Mouse (Mus musculus): ENCODE results near the gene Rtl1. TPM values are rescaled to one million over a fixed set of nuclear protein-coding genes. Genes with fewer than 3 reads are reported as not detected.

Rtl1 gene
- total RNA-seq, 2 experiments from 2014 or later: 1.3 to 2.1 TPM

Small RNA genes within 50 kb of the gene (microRNA-seq; reads per million reads assigned to microRNA genes)
- gene Gm23912 (0 to 0.20 reads per million in 2 experiments), gene Mir1188 (6.5 to 8.3 reads per million in 2 experiments), gene Mir127 (7,032 to 8,837 reads per million in 2 experiments), gene Mir136 (0 reads per million in 2 experiments), gene Mir1906-1 (0 reads per million in 2 experiments), gene Mir3070a (0.35 to 0.61 reads per million in 2 experiments), gene Mir3070b (0 to 1.0 reads per million in 2 experiments), gene Mir3071 (0 reads per million in 2 experiments), gene Mir337 (0 to 0.20 reads per million in 2 experiments), gene Mir341 (124 to 420 reads per million in 2 experiments), gene Mir3544 (0 reads per million in 2 experiments), gene Mir370 (129 to 164 reads per million in 2 experiments), gene Mir431 (1,585 to 1,655 reads per million in 2 experiments), gene Mir432 (0 reads per million in 2 experiments), gene Mir433 (634 to 1,027 reads per million in 2 experiments), gene Mir434 (590 to 770 reads per million in 2 experiments), gene Mir493 (171 to 179 reads per million in 2 experiments), gene Mir540 (572 to 598 reads per million in 2 experiments), gene Mir665 (72.6 to 263 reads per million in 2 experiments), gene Mir673 (117 to 125 reads per million in 2 experiments), gene Mir770 (98.8 to 224 reads per million in 2 experiments)

Other genes with a start within 250 kb of the Rtl1 start
- gene Dlk1, start 147.5 kb downstream of the Rtl1 start, total RNA-seq (2021): 10 to 100 TPM; 66.1 to 72.8 TPM